Mouse (Mus musculus) stomach, embryonic 14.5 days (tissue): Measurements from ENCODE around the gene Foxq1. TPM values are rescaled to one million over a fixed set of nuclear protein-coding genes. Genes with fewer than 3 reads are reported as not detected.

Experiments used
- ATAC-seq: fragments of 200-750 bp; cut with Nextera tagmentation; 2 replicates; pipeline ENCODE4 v1.8.0; 2017; ENCODE audit warnings: low read depth, moderate TSS enrichment; ENCODE audit not compliant: insufficient number of reproducible peaks, insufficient read depth, low FRiP score
- H3K27ac ChIP-seq: fragments of 300-500 bp; sonication (generic); 2 replicates; pipeline ENCODE4 v1.5.1; 2014; ENCODE audit warnings: mild to moderate bottlenecking, low read length, moderate library complexity, mixed read lengths
- H3K27me3 ChIP-seq: fragments of 300-500 bp; sonication (generic); 2 replicates; pipeline ENCODE4 v1.6.1; 2014; ENCODE audit warnings: low read length, control low read depth, mixed read lengths; ENCODE audit not compliant: control insufficient read depth, insufficient read depth
- H3K36me3 ChIP-seq: fragments of 300-500 bp; sonication (generic); 2 replicates; pipeline ENCODE4 v1.6.1; 2014; ENCODE audit warnings: mild to moderate bottlenecking, control low read depth, low read length, moderate library complexity, mixed read lengths; ENCODE audit not compliant: control insufficient read depth, insufficient read depth
- H3K4me1 ChIP-seq: fragments of 300-500 bp; sonication (generic); 2 replicates; pipeline ENCODE4 v1.6.1; 2014; ENCODE audit warnings: low read length, control low read depth, mixed read lengths; ENCODE audit not compliant: control insufficient read depth, insufficient read depth
- H3K4me2 ChIP-seq: fragments of 300-500 bp; sonication (generic); replicated peaks from 2 replicates; pipeline ENCODE4 v1.6.1; 2014; ENCODE audit warnings: low read depth, low read length, control low read depth
- H3K4me3 ChIP-seq: fragments of 300-500 bp; sonication (generic); 2 replicates; pipeline ENCODE4 v1.5.1; 2014; ENCODE audit warnings: low read depth, low read length, control low read depth
- H3K9ac ChIP-seq: fragments of 300-500 bp; sonication (generic); replicated peaks from 2 replicates; pipeline ENCODE4 v1.6.1; 2014; ENCODE audit warnings: low read depth, mild to moderate bottlenecking, control low read depth, low read length, moderate library complexity, mixed read lengths
- H3K9me3 ChIP-seq: fragments of 300-500 bp; sonication (generic); 2 replicates; pipeline ENCODE4 v1.6.1; 2016; ENCODE audit warnings: low read depth, low read length, control low read depth; ENCODE audit not compliant: control insufficient read depth
- WGBS: fragments of 180-500 bp; shearing (Covaris S2); extraction: QIAGEN DNeasy Blood & Tissue Kit; methylation state at CpG from one replicate; pipeline ENCODE4 v1.1.7; 2014; 5-methylcytosine and 5-hydroxymethylcytosine counted together
- polyA plus RNA-seq: library from polyadenylated mRNA; unstranded; fragments of >200 nt; fragmentation: Nextera tagmentation; extraction: Ambion mirVana; gene quantifications from 2 replicates; pipeline ENCODE4 v1.2.1, GENCODE M21; 2014

Foxq1 gene
- polyA plus RNA-seq, 1 experiment from 2014 or later = 16.7 TPM

GRCm38 (mm10) chr13:31534726-31535125, 21.2 kb upstream of the Foxq1 start:
- 89% methylated on average over 4 of the region's 4 CpGs for WGBS
- Histone ChIP-seq H3K27ac (no peak overlapping the region), H3K9me3 (no peaks in the 10 kb centered on the region), H3K9ac (no peak overlapping the region), H3K27me3 (no peaks in the 10 kb centered on the region), H3K4me3 (no peak overlapping the region), H3K36me3 (no peaks in the 10 kb centered on the region), H3K4me1 (no peaks in the 10 kb centered on the region), H3K4me2 (no peak overlapping the region)
- no peak for ATAC-seq

GRCm38 (mm10) chr13:31543021-31543420, 12.9 kb upstream of the Foxq1 start:
- Histone ChIP-seq H3K4me1 (no peaks in the 10 kb centered on the region), H3K27me3 (no peaks in the 10 kb centered on the region), H3K9ac (no peak overlapping the region), H3K4me3 (no peak overlapping the region), H3K4me2 (no peak overlapping the region), H3K27ac (no peak overlapping the region), H3K9me3 (no peaks in the 10 kb centered on the region), H3K36me3 (no peaks in the 10 kb centered on the region)
- 92% methylated on average over 5 of the region's 5 CpGs for WGBS
- no peak for ATAC-seq

GRCm38 (mm10) chr13:31546784-31547183, 9.2 kb upstream of the Foxq1 start:
- H3K9ac ChIP-seq = no peak overlapping the region
- no peaks in the 10 kb centered on the region for H3K36me3 ChIP-seq
- no peaks in the 10 kb centered on the region for H3K9me3 ChIP-seq
- no peak overlapping the region for H3K4me3 ChIP-seq
- no peaks in the 10 kb centered on the region for H3K4me1 ChIP-seq
- no peak for ATAC-seq
- WGBS = 72% methylated on average over 2 of the region's 2 CpGs
- no peak overlapping the region for H3K27ac ChIP-seq
- no peak overlapping the region for H3K4me2 ChIP-seq
- no peaks in the 10 kb centered on the region for H3K27me3 ChIP-seq

- Histone ChIP-seq H3K4me1 (no peaks in the 10 kb centered on the region), H3K27ac (no peak overlapping the region), H3K4me3 (no peak overlapping the region), H3K36me3 (no peaks in the 10 kb centered on the region), H3K4me2 (no peak overlapping the region), H3K9ac (no peak overlapping the region), H3K9me3 (no peaks in the 10 kb centered on the region), H3K27me3 (no peaks in the 10 kb centered on the region)
- whole genome bisulfite sequencing = 59% methylated on average over 3 of the region's 3 CpGs
- no peak; the same call in 1 of the 2 replicates for ATAC-seq
Observed at GRCm38 (mm10) chr13:31547204-31547603, 8.7 kb upstream of the Foxq1 start.

GRCm38 (mm10) chr13:31547610-31548009, 8.3 kb upstream of the Foxq1 start:
- Histone ChIP-seq H3K4me1 (no peaks in the 10 kb centered on the region), H3K27ac (no peak overlapping the region), H3K9me3 (no peaks in the 10 kb centered on the region), H3K9ac (no peak overlapping the region), H3K4me2 (no peak overlapping the region), H3K4me3 (no peak overlapping the region), H3K27me3 (no peaks in the 10 kb centered on the region), H3K36me3 (no peaks in the 10 kb centered on the region)
- WGBS = 66% methylated on average over 9 of the region's 9 CpGs
- ATAC-seq = peak; percentile 85

- Histone ChIP-seq H3K9ac (0 out of 2 replicates have a peak overlapping the region, but pooled peaks have one; percentile 33), H3K9me3 (no peaks in the 10 kb centered on the region), H3K4me3 (peak overlapping the region; percentile 36), H3K36me3 (no peaks in the 10 kb centered on the region), H3K4me2 (peak overlapping the region; percentile 99), H3K27me3 (0 out of 2 replicates have a peak, but pooled peaks cover 7% of the 10 kb centered on the region), H3K4me1 (no peaks in the 10 kb centered on the region), H3K27ac (peak overlapping the region; percentile 72)
- ATAC-seq = no peak
- 12% methylated on average over 24 of the region's 24 CpGs for WGBS
Observed at GRCm38 (mm10) chr13:31556964-31557767, 1.2 kb downstream of the Foxq1 start.

GRCm38 (mm10) chr13:31557768-31558520, 2.0 kb downstream of the Foxq1 start:
- Histone ChIP-seq H3K9ac (peak overlapping the region; percentile 77; the same call in 1 of the 2 replicates), H3K4me2 (peak overlapping the region; percentile 99), H3K36me3 (no peaks in the 10 kb centered on the region), H3K4me3 (peak overlapping the region; percentile 36), H3K27ac (peak overlapping the region; percentile 72), H3K9me3 (no peaks in the 10 kb centered on the region), H3K4me1 (no peaks in the 10 kb centered on the region), H3K27me3 (0 out of 2 replicates have a peak, but pooled peaks cover 7% of the 10 kb centered on the region)
- WGBS = under 1% methylated on average over 73 of the region's 73 CpGs
- peak; percentile 83 for ATAC-seq

- H3K9ac ChIP-seq = peak within 1 kb of the TSS; percentile 77
- H3K27me3 ChIP-seq = 0 out of 2 replicates have a peak, but pooled peaks cover 7% of the 10 kb centered on the region
- peak within 1 kb of the TSS; percentile 52 for H3K27ac ChIP-seq
- peak within 1 kb of the TSS; percentile 99 for H3K4me2 ChIP-seq
- no peaks in the 10 kb centered on the region for H3K4me1 ChIP-seq
- H3K9me3 ChIP-seq = no peaks in the 10 kb centered on the region
- under 1% methylated on average over 88 of the region's 88 CpGs for WGBS
- no peaks in the 10 kb centered on the region for H3K36me3 ChIP-seq
- ATAC-seq = 0 out of 2 replicates have a peak, but pooled peaks have one; percentile 1
- peak within 1 kb of the TSS; percentile 36 for H3K4me3 ChIP-seq
Observed at GRCm38 (mm10) chr13:31558521-31559418, 2.8 kb downstream of the Foxq1 start, which contains the start of gene A530084C06Rik. A530084C06Rik (minus strand) TSS chr13:31559333.
